Mouse (Mus musculus): ENCODE results near the gene Ubfd1. TPM values are rescaled to one million over a fixed set of nuclear protein-coding genes. Genes with fewer than 3 reads are reported as not detected.

Gene Ubfd1
- polyA plus RNA-seq, 1 experiment from 2014 or later, result 23.7 TPM

DNA sequence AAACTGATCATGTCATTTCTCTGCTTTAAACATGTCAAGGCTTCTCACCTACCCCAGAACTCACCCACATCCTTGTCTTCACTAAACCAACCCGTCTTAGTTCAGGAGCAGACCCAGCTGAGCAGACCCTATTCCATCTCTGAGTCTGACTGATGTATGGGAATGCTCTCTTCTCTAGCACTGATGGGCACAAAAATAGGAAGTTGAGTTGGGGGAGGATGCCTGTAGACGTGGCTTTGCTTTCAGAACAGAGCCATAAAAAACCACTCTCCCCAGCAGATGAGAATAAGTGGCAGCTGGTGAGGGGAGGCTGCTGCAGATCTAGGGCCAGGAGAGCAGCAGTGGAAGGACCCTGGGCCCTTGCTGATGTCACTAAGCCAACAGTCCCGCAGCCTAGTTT, 33.6 kb upstream of the Ubfd1 start:
- no peaks in the 10 kb centered on the region for H3K4me1 ChIP-seq (replicated peaks; ENCODE audit: control insufficient read depth, insufficient read depth)
- no peaks in the 10 kb centered on the region; the same call in 1 of the 2 replicates for H3K36me3 ChIP-seq (ENCODE audit: control insufficient read depth, insufficient read depth, low read length)
- no peak for DNase-seq (ENCODE audit: low spot score)
- no peaks in the 10 kb centered on the region for H3K27me3 ChIP-seq (ENCODE audit: control insufficient read depth, insufficient read depth, low read length)
- H3K27ac ChIP-seq (replicated peaks), result no peak overlapping the region
- H3K9me3 ChIP-seq (ENCODE audit: control insufficient read depth, low read length), result no peaks in the 10 kb centered on the region
- ATAC-seq (ENCODE audit: low FRiP score, low TSS enrichment), result no peak
- H3K9ac ChIP-seq (ENCODE audit: low read length), result no peak overlapping the region
- 61% methylated on average over 3 of the region's 3 CpGs for WGBS
- TF ChIP-seq CTCF (IDR thresholded peaks at IDR 0.05; ENCODE audit: low read depth), result no peak
- no peak for TF ChIP-seq EP300 (optimal IDR thresholded peaks at IDR 0.05)
- no peak overlapping the region for H3K4me3 ChIP-seq (ENCODE audit: low read depth, low read length)
- H3K4me2 ChIP-seq (replicated peaks; ENCODE audit: low read depth), result no peak overlapping the region

DNA sequence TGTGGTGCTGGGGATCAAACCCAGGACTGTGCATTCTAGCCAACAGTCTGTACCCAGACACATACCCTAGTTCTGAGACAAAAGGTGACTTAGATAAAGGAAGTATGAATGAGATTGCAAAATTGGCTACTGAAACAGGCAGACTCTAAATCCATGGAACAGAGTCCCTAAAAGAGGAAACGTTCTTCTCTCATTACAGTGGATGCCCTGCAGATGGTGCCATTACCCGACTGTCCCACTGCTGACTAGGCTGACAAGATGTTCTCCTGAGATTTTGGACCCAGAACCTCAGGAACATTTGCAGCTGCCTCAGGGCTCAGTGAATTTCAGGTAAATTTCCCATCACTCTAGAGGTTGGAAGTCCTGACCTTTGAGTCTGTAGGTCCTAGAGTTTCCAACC, 32.6 kb upstream of the Ubfd1 start:
- H3K4me2 ChIP-seq (replicated peaks; ENCODE audit: low read depth), result no peak overlapping the region
- H3K27me3 ChIP-seq (ENCODE audit: control insufficient read depth, insufficient read depth, low read length), result no peaks in the 10 kb centered on the region
- no peak overlapping the region for H3K4me3 ChIP-seq (ENCODE audit: low read depth, low read length)
- H3K27ac ChIP-seq (replicated peaks), result no peak overlapping the region
- WGBS, result 35% methylated on average over 2 of the region's 2 CpGs
- H3K4me1 ChIP-seq (replicated peaks; ENCODE audit: control insufficient read depth, insufficient read depth), result no peaks in the 10 kb centered on the region
- H3K9ac ChIP-seq (ENCODE audit: low read length), result no peak overlapping the region
- no peaks in the 10 kb centered on the region; the same call in 1 of the 2 replicates for H3K36me3 ChIP-seq (ENCODE audit: control insufficient read depth, insufficient read depth, low read length)
- no peak for DNase-seq (ENCODE audit: low spot score)
- no peak for ATAC-seq (ENCODE audit: low FRiP score, low TSS enrichment)
- no peaks in the 10 kb centered on the region for H3K9me3 ChIP-seq (ENCODE audit: control insufficient read depth, low read length)
- TF ChIP-seq EP300 (optimal IDR thresholded peaks at IDR 0.05) (no peak), CTCF (IDR thresholded peaks at IDR 0.05; ENCODE audit: low read depth) (peak; percentile 73)

DNA sequence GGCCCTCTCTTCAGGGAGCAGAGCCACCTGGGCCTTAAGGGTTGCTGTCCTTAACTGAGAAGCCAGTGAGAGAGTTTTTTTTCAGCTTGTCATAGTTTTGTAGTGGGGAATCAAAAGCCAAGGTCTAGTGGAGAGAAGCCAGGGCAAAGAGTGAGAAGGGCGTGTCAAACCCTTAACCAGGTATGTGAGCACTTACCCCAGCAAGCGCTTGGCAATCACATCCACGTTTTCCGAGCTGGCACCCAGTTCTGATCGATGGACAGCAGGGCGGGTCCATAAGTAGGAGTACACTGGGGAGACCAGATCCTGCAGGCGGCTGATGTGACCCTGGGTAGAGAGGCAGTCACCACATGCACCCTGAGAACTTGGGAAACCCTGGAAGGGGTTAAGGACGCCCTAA, 22.9 kb upstream of the Ubfd1 start:
- H3K27ac ChIP-seq (replicated peaks), result no peak overlapping the region
- H3K36me3 ChIP-seq (ENCODE audit: control insufficient read depth, insufficient read depth, low read length), result peaks cover 7% of the 10 kb centered on the region; the same call in 1 of the 2 replicates
- no peak overlapping the region for H3K4me2 ChIP-seq (replicated peaks; ENCODE audit: low read depth)
- H3K4me3 ChIP-seq (ENCODE audit: low read depth, low read length), result no peak overlapping the region
- H3K4me1 ChIP-seq (replicated peaks; ENCODE audit: control insufficient read depth, insufficient read depth), result no peaks in the 10 kb centered on the region
- no peak for ATAC-seq (ENCODE audit: low FRiP score, low TSS enrichment)
- TF ChIP-seq EP300 (optimal IDR thresholded peaks at IDR 0.05) (no peak), CTCF (IDR thresholded peaks at IDR 0.05; ENCODE audit: low read depth) (no peak)
- 81% methylated on average over 8 of the region's 8 CpGs for WGBS
- H3K27me3 ChIP-seq (ENCODE audit: control insufficient read depth, insufficient read depth, low read length), result no peaks in the 10 kb centered on the region
- no peaks in the 10 kb centered on the region for H3K9me3 ChIP-seq (ENCODE audit: control insufficient read depth, low read length)
- DNase-seq (ENCODE audit: low spot score), result no peak
- H3K9ac ChIP-seq (ENCODE audit: low read length), result no peak overlapping the region

DNA sequence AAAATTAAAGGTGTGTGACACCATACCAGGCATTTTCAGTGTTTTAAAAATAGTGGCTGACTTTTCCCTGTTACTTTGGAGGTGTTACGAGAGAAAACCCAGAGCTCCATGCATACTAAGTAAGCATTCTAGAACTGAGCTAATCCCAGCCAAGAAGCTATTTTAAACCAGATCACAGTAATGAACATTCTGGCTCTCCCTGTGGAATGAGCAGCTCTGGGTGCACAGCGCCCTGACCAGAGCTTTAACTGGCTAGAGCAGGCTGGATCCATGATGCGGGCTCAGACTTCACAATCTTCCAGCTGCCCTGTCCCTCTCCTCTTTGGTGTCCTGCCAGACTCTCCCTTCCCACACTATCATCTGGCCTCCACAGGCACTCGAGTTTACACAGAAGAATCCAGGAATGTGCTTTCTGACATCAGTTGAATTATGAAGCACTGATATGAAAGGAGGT, 21.8 kb upstream of the Ubfd1 start:
- no peak for TF ChIP-seq EP300 (optimal IDR thresholded peaks at IDR 0.05)
- no peak for TF ChIP-seq CTCF (IDR thresholded peaks at IDR 0.05; ENCODE audit: low read depth)
- Histone ChIP-seq H3K9me3 (ENCODE audit: control insufficient read depth, low read length) (no peaks in the 10 kb centered on the region), H3K4me3 (ENCODE audit: low read depth, low read length) (no peak overlapping the region), H3K36me3 (ENCODE audit: control insufficient read depth, insufficient read depth, low read length) (peaks cover 4% of the 10 kb centered on the region; the same call in 1 of the 2 replicates), H3K9ac (ENCODE audit: low read length) (no peak overlapping the region), H3K4me1 (replicated peaks; ENCODE audit: control insufficient read depth, insufficient read depth) (no peaks in the 10 kb centered on the region), H3K27ac (replicated peaks) (peak overlapping the region; percentile 71), H3K4me2 (replicated peaks; ENCODE audit: low read depth) (no peak overlapping the region), H3K27me3 (ENCODE audit: control insufficient read depth, insufficient read depth, low read length) (no peaks in the 10 kb centered on the region)
- no peak for DNase-seq (ENCODE audit: low spot score)
- peak; percentile 51; the same call in 1 of the 2 replicates for ATAC-seq (ENCODE audit: low FRiP score, low TSS enrichment)
- WGBS, result 56% methylated on average over 4 of the region's 4 CpGs

DNA sequence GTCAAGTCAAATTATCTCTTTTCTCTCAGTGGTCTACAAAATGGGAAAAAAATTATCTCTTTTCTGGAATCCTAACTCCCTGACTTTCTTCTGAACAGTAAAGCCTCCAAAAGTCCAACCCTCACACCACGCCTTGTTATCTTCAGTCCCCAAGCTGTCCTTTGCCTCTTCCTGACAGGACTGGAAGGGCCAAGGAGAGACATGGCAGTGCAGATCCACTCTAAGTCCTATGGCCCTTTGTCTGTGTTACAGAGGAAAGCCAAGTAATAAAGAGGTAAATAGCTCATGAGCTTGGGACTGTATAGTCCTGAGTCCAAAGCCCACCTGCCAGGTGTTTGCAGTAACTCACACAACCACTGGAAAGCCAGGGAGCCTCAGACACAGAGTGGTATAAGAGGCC, 21.3 kb upstream of the Ubfd1 start:
- ATAC-seq (ENCODE audit: low FRiP score, low TSS enrichment), result no peak
- 70% methylated on average over 1 of the region's 1 CpGs for WGBS
- peaks cover 4% of the 10 kb centered on the region; the same call in 1 of the 2 replicates for H3K36me3 ChIP-seq (ENCODE audit: control insufficient read depth, insufficient read depth, low read length)

DNA sequence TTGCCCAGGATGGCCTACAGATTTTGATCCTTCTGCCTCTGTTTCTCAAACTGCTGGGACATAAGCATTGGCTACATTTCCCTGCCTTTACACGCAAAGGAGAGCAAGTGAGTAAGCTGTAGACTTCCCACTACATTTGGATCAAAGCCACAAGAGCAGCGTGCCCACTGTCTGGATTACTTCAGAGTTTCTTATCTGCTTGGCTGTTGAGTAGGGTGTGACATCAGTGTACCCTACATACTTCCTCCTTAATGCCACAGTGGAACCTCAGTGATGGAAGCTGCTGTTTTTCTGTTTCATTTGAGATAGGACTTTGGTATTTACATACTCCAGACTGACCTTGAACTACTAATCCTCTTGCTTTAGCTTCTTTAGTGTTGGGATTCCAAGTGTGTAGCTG, 20.2 kb upstream of the Ubfd1 start:
- H3K9ac ChIP-seq (ENCODE audit: low read length), result no peak overlapping the region
- H3K4me2 ChIP-seq (replicated peaks; ENCODE audit: low read depth), result no peak overlapping the region
- DNase-seq (ENCODE audit: low spot score), result no peak
- H3K27me3 ChIP-seq (ENCODE audit: control insufficient read depth, insufficient read depth, low read length), result no peaks in the 10 kb centered on the region
- H3K27ac ChIP-seq (replicated peaks), result no peak overlapping the region
- H3K4me1 ChIP-seq (replicated peaks; ENCODE audit: control insufficient read depth, insufficient read depth), result no peaks in the 10 kb centered on the region
- WGBS, result 55% methylated on average over 2 of the region's 2 CpGs
- 0 out of 2 replicates have a peak, but pooled peaks cover 4% of the 10 kb centered on the region for H3K36me3 ChIP-seq (ENCODE audit: control insufficient read depth, insufficient read depth, low read length)
- H3K4me3 ChIP-seq (ENCODE audit: low read depth, low read length), result no peak overlapping the region
- ATAC-seq (ENCODE audit: low FRiP score, low TSS enrichment), result no peak
- no peaks in the 10 kb centered on the region for H3K9me3 ChIP-seq (ENCODE audit: control insufficient read depth, low read length)
- TF ChIP-seq CTCF (IDR thresholded peaks at IDR 0.05; ENCODE audit: low read depth), result no peak
- no peak for TF ChIP-seq EP300 (optimal IDR thresholded peaks at IDR 0.05)

More for the DNA sequence above, 21.3 kb upstream of the Ubfd1 start:
- H3K9ac ChIP-seq (ENCODE audit: low read length), result no peak overlapping the region
- no peak overlapping the region for H3K4me2 ChIP-seq (replicated peaks; ENCODE audit: low read depth)
- peak overlapping the region; percentile 71 for H3K27ac ChIP-seq (replicated peaks)
- no peaks in the 10 kb centered on the region for H3K4me1 ChIP-seq (replicated peaks; ENCODE audit: control insufficient read depth, insufficient read depth)
- no peak for TF ChIP-seq EP300 (optimal IDR thresholded peaks at IDR 0.05)
- no peak for TF ChIP-seq CTCF (IDR thresholded peaks at IDR 0.05; ENCODE audit: low read depth)
- no peak for DNase-seq (ENCODE audit: low spot score)
- no peaks in the 10 kb centered on the region for H3K27me3 ChIP-seq (ENCODE audit: control insufficient read depth, insufficient read depth, low read length)
- H3K9me3 ChIP-seq (ENCODE audit: control insufficient read depth, low read length), result no peaks in the 10 kb centered on the region
- H3K4me3 ChIP-seq (ENCODE audit: low read depth, low read length), result no peak overlapping the region
